Mouse (Mus musculus) frontal cortex, postnatal 25 days (tissue): ENCODE measurements at regions not wholly inside any gene's neighbourhood (a gene's known extent, or its start where the extent isn't known, plus 50 kb on each side); places are given as distances from the start of the nearest gene placed in this dataset.
A peak's percentile ranks its signal among the peaks of the same experiment; 100 is the strongest.

Experiments used
- DNase-seq, 2 experiments: peaks; one replicate each; pipeline ENCODE4 v3.0.0; 2022; ENCODE audit warnings: low spot score in 2 of 2

GRCm38 (mm10) chr10:83896160-83896559, 173.5 kb downstream of the 1500009L16Rik start:
- DNase-seq, result no peak

GRCm38 (mm10) chr10:83897558-83897957, 174.9 kb downstream of the 1500009L16Rik start:
- DNase-seq, result no peak

- peak in 1 of 2 experiments; percentile 5 for DNase-seq
Observed at GRCm38 (mm10) chr10:83906751-83907150, 184.1 kb downstream of the 1500009L16Rik start.

- no peak for DNase-seq
Observed at GRCm38 (mm10) chr10:83910649-83911370, 188.1 kb downstream of the 1500009L16Rik start.

GRCm38 (mm10) chr10:83914401-83915132, 191.9 kb downstream of the 1500009L16Rik start:
- DNase-seq, result no peak

GRCm38 (mm10) chr10:83915133-83915730, 192.6 kb downstream of the 1500009L16Rik start:
- DNase-seq, result no peak

GRCm38 (mm10) chr10:83926990-83927389, 204.3 kb downstream of the 1500009L16Rik start:
- DNase-seq, result no peak

- DNase-seq, result no peak
Observed at GRCm38 (mm10) chr10:83927554-83927953, 204.9 kb downstream of the 1500009L16Rik start.

GRCm38 (mm10) chr10:83931758-83932157, 209.1 kb downstream of the 1500009L16Rik start:
- DNase-seq, result no peak

- no peak for DNase-seq
Observed at GRCm38 (mm10) chr10:83933201-83933600, 210.5 kb downstream of the 1500009L16Rik start.

- no peak for DNase-seq
Observed at GRCm38 (mm10) chr10:83934498-83934897, 211.8 kb downstream of the 1500009L16Rik start.

GRCm38 (mm10) chr10:83937168-83937567, 214.5 kb downstream of the 1500009L16Rik start:
- DNase-seq, result no peak

GRCm38 (mm10) chr10:83942101-83942500, 219.4 kb downstream of the 1500009L16Rik start:
- no peak for DNase-seq

GRCm38 (mm10) chr10:83944158-83944557, 221.5 kb downstream of the 1500009L16Rik start:
- DNase-seq, result no peak

- DNase-seq, result no peak
Observed at GRCm38 (mm10) chr10:83944897-83945296, 222.2 kb downstream of the 1500009L16Rik start.

GRCm38 (mm10) chr10:83945503-83945902, 222.8 kb downstream of the 1500009L16Rik start:
- no peak for DNase-seq

GRCm38 (mm10) chr10:83946186-83947176, 223.8 kb downstream of the 1500009L16Rik start:
- DNase-seq, result no peak

- DNase-seq, result no peak
Observed at GRCm38 (mm10) chr10:83957118-83957759, 234.6 kb downstream of the 1500009L16Rik start.

GRCm38 (mm10) chr10:83958397-83958796, 235.7 kb downstream of the 1500009L16Rik start:
- no peak for DNase-seq

- no peak for DNase-seq
Observed at GRCm38 (mm10) chr10:83958826-83959225, 236.2 kb downstream of the 1500009L16Rik start.

- no peak for DNase-seq
Observed at GRCm38 (mm10) chr10:83963232-83963760, 240.6 kb downstream of the 1500009L16Rik start.
